Mouse (Mus musculus): Measurements from ENCODE around the gene Cd47. TPM values are rescaled to one million over a fixed set of nuclear protein-coding genes. Genes with fewer than 3 reads are reported as not detected.

The Cd47 gene
- polyA plus RNA-seq, 1 experiment from 2014 or later = 286 TPM

DNA sequence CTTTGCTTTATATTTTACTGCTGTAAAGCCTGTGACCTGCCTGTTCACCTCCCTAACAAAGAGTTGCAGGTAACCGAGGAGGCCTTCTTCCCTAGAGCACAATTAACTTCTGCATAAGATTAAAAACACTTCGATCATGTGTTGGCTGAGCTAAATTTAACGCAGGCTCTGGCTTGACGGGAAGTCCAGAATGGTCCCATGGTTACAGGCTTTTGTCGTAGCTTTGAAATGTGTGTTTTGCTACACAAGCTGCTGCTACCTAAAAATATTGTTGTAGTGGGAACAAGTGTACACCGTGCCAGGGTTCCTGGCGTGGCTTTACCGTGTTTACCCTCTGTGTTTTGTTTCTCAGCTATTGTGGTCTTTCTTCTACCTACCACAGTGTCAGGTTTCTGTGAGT lies 109.2 kb downstream of the Cd47 start:
- H3K9me3 ChIP-seq (ENCODE audit: low read length) = no peaks in the 10 kb centered on the region
- no peak for TF ChIP-seq CTCF (IDR thresholded peaks at IDR 0.05; ENCODE audit: low read depth)
- TF ChIP-seq EP300 (IDR thresholded peaks at IDR 0.05; ENCODE audit: low read depth) = no peak
- H3K9ac ChIP-seq (replicated peaks) = no peak overlapping the region
- no peak overlapping the region for H3K27ac ChIP-seq (ENCODE audit: low read depth)
- WGBS (ENCODE audit: insufficient replicate concordance) = 78% methylated on average over 8 of the region's 8 CpGs
- H3K4me2 ChIP-seq (ENCODE audit: low read depth, low read length) = no peak overlapping the region
- H3K36me3 ChIP-seq (replicated peaks; ENCODE audit: insufficient read depth, low read length) = peaks cover 78% of the 10 kb centered on the region
- no peaks in the 10 kb centered on the region for H3K27me3 ChIP-seq (ENCODE audit: insufficient read depth, low read length)
- peaks cover 11% of the 10 kb centered on the region; the same call in 1 of the 2 replicates for H3K4me1 ChIP-seq (ENCODE audit: insufficient read depth)
- H3K4me3 ChIP-seq (ENCODE audit: low read depth, low read length) = no peak overlapping the region
- ATAC-seq (no peak), DNase-seq (no peak)

DNA sequence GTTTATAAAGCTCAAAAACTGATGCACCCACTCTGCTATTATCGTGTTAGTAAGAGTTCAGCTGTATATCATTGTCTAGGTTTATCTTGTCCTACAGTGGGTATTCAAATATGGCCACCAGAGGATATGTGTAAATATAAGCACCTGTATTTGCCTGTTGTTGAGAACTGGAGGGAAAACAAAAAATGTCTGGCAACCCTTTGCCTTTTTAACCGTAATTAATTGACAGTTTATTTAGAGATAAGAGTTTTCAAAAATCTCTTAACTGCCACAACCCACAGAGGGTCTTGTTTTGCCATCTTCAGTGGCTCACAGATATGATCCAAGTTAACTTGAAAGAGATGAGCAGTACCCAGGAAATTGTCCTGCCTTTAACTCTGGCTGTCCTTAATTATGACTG lies 113.8 kb downstream of the Cd47 start:
- no peaks in the 10 kb centered on the region for H3K9me3 ChIP-seq (ENCODE audit: low read length)
- H3K27me3 ChIP-seq (ENCODE audit: insufficient read depth, low read length) = no peaks in the 10 kb centered on the region
- H3K9ac ChIP-seq (replicated peaks) = no peak overlapping the region
- peaks cover 58% of the 10 kb centered on the region for H3K36me3 ChIP-seq (replicated peaks; ENCODE audit: insufficient read depth, low read length)
- no peak for TF ChIP-seq EP300 (IDR thresholded peaks at IDR 0.05; ENCODE audit: low read depth)
- no peak for TF ChIP-seq CTCF (IDR thresholded peaks at IDR 0.05; ENCODE audit: low read depth)
- DNase-seq (no peak), ATAC-seq (no peak)
- 73% methylated on average over 2 of the region's 2 CpGs for WGBS (ENCODE audit: insufficient replicate concordance)
- H3K4me1 ChIP-seq (ENCODE audit: insufficient read depth) = no peaks in the 10 kb centered on the region
- no peak overlapping the region for H3K27ac ChIP-seq (ENCODE audit: low read depth)
- no peak overlapping the region for H3K4me2 ChIP-seq (ENCODE audit: low read depth, low read length)
- no peak overlapping the region for H3K4me3 ChIP-seq (ENCODE audit: low read depth, low read length)

DNA sequence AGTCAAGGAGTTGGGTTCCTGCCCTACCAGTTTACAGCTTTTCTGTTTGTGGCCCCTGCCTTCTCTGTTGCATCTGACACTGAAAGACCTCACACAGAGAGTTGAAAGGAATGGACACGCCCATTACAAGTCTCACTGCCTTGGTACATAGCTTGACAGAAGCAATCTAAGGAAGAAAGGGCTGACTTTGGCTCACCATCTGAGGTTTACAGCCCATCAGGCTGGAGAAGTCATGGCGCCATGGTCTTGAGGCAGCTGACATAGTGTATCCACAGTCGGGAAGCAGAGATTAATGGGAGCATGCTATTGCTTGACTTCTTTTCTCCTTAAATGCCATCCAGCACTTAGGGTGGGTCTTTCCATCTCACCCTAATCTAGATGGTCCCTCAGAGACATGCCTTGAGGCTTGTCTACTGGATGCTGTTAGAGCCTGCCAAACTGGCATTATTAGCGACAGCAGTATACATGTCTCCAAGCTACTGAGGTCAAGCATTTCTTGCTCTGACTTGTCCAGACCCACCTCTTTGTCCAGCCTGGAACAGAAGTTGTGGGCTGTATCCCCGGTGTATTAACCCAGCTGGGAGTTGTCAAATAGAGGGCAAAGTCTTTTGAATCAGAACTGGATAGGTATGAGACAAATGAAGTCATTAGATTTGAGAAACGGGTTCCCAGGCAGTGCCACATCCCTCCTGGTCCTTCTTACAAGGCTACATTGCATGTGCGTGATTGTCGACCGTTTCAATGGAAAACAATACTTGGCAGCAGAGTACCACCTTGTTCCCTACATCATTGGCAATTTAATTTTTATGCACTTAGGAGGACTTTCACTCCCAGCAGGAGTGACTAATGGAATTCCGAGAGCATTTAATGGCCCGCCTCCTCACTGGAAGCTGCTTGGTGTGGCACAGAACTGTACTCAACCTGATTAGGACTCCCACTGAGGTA lies 115.5 kb downstream of the Cd47 start:
- ATAC-seq (peak; percentile 23; the same call in 1 of the 2 replicates), DNase-seq (no peak)
- Histone ChIP-seq H3K36me3 (replicated peaks; ENCODE audit: insufficient read depth, low read length) (peaks cover 43% of the 10 kb centered on the region), H3K27me3 (ENCODE audit: insufficient read depth, low read length) (no peaks in the 10 kb centered on the region), H3K4me2 (ENCODE audit: low read depth, low read length) (no peak overlapping the region), H3K27ac (ENCODE audit: low read depth) (no peak overlapping the region), H3K4me3 (ENCODE audit: low read depth, low read length) (no peak overlapping the region), H3K9ac (replicated peaks) (no peak overlapping the region), H3K9me3 (ENCODE audit: low read length) (no peaks in the 10 kb centered on the region), H3K4me1 (ENCODE audit: insufficient read depth) (no peaks in the 10 kb centered on the region)
- TF ChIP-seq EP300 (IDR thresholded peaks at IDR 0.05; ENCODE audit: low read depth) (no peak), CTCF (IDR thresholded peaks at IDR 0.05; ENCODE audit: low read depth) (no peak)
- 92% methylated on average over 11 of the region's 11 CpGs for WGBS (ENCODE audit: insufficient replicate concordance)

DNA sequence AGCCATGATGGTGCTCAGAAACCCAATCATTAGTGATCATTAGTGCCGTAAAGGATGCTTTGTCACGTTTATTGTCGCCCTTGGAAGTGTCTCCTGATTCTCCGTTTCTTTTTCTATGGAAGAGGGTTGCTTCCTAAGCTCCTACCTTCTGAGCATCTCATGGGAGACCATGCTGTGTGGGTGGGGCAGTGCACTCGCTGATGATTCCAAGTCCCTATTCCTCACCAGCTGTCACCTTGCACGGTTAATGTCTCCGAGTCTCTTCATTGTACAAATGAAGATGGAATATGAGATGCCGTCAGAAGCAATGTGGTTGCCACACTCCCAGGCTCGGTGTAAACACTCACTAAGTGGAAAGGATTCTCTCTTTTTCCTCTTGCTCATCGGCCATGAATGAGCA lies 119.9 kb downstream of the Cd47 start:
- TF ChIP-seq EP300 (IDR thresholded peaks at IDR 0.05; ENCODE audit: low read depth) (no peak), CTCF (IDR thresholded peaks at IDR 0.05; ENCODE audit: low read depth) (no peak)
- whole genome bisulfite sequencing (ENCODE audit: insufficient replicate concordance) = 92% methylated on average over 10 of the region's 10 CpGs
- H3K27me3 ChIP-seq (ENCODE audit: insufficient read depth, low read length) = no peaks in the 10 kb centered on the region

DNA sequence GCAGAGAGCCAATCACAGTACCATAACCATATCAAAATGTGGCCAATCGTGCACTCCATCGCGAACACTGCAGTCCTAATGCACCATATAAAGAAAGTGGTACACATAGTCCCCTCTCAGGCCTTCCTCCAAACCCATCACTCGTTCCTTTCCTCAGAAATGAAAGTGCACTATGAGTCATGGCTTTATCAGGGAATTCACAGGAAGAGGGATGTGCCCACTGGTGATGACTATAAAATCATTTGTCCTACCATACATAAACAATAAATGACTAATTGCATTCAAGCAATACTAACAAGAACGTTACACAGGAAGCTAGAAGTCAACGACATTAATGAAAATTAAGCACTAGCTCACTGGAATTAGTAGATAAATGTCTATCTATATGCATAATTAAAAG lies 121.3 kb downstream of the Cd47 start:
- H3K36me3 ChIP-seq (replicated peaks; ENCODE audit: insufficient read depth, low read length) = no peaks in the 10 kb centered on the region; the same call in 1 of the 2 replicates
- H3K27ac ChIP-seq (ENCODE audit: low read depth) = no peak overlapping the region
- TF ChIP-seq EP300 (IDR thresholded peaks at IDR 0.05; ENCODE audit: low read depth) (no peak), CTCF (IDR thresholded peaks at IDR 0.05; ENCODE audit: low read depth) (no peak)
- no peaks in the 10 kb centered on the region for H3K27me3 ChIP-seq (ENCODE audit: insufficient read depth, low read length)
- 0 out of 2 replicates have a peak, but pooled peaks cover under 1% of the 10 kb centered on the region for H3K4me1 ChIP-seq (ENCODE audit: insufficient read depth)
- no peaks in the 10 kb centered on the region for H3K9me3 ChIP-seq (ENCODE audit: low read length)
- no peak overlapping the region for H3K4me2 ChIP-seq (ENCODE audit: low read depth, low read length)
- DNase-seq (no peak), ATAC-seq (no peak)
- no peak overlapping the region for H3K4me3 ChIP-seq (ENCODE audit: low read depth, low read length)
- H3K9ac ChIP-seq (replicated peaks) = no peak overlapping the region
- WGBS (ENCODE audit: insufficient replicate concordance) = 78% methylated on average over 6 of the region's 6 CpGs

More for the DNA sequence above, 119.9 kb downstream of the Cd47 start:
- Histone ChIP-seq H3K36me3 (replicated peaks; ENCODE audit: insufficient read depth, low read length) (peaks cover 14% of the 10 kb centered on the region; the same call in 1 of the 2 replicates), H3K9me3 (ENCODE audit: low read length) (no peaks in the 10 kb centered on the region), H3K4me2 (ENCODE audit: low read depth, low read length) (no peak overlapping the region), H3K4me1 (ENCODE audit: insufficient read depth) (no peaks in the 10 kb centered on the region), H3K9ac (replicated peaks) (no peak overlapping the region), H3K27ac (ENCODE audit: low read depth) (no peak overlapping the region), H3K4me3 (ENCODE audit: low read depth, low read length) (no peak overlapping the region)
- ATAC-seq (no peak), DNase-seq (no peak)

DNA sequence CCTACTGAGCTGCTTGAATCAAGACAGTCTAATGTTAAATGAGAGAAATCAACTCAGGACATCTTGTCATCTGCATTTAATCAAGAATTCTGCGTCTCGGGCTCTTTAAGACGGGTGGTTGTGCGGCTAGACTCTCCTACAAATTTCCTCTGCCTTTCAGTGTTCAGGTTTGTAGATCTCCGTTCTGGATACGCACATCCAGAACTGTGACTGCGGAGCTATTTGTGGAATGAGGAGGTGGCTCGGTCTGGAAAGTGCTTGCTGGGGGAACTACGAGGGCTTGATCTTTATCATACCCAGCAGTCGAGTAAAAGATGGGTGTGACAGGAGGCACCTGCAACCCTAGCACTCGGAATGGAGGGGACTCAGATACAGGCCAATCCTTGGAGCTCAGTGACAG lies 121.8 kb downstream of the Cd47 start:
- no peak for ATAC-seq

More for the DNA sequence above, 121.8 kb downstream of the Cd47 start:
- Histone ChIP-seq H3K4me3 (ENCODE audit: low read depth, low read length) (no peak overlapping the region), H3K27ac (ENCODE audit: low read depth) (no peak overlapping the region), H3K9me3 (ENCODE audit: low read length) (no peaks in the 10 kb centered on the region), H3K4me1 (ENCODE audit: insufficient read depth) (0 out of 2 replicates have a peak, but pooled peaks cover 2% of the 10 kb centered on the region), H3K36me3 (replicated peaks; ENCODE audit: insufficient read depth, low read length) (no peaks in the 10 kb centered on the region), H3K9ac (replicated peaks) (no peak overlapping the region), H3K4me2 (ENCODE audit: low read depth, low read length) (no peak overlapping the region), H3K27me3 (ENCODE audit: insufficient read depth, low read length) (no peaks in the 10 kb centered on the region)
- 73% methylated on average over 11 of the region's 11 CpGs for WGBS (ENCODE audit: insufficient replicate concordance)
- TF ChIP-seq CTCF (IDR thresholded peaks at IDR 0.05; ENCODE audit: low read depth) (no peak), EP300 (IDR thresholded peaks at IDR 0.05; ENCODE audit: low read depth) (no peak)
- DNase-seq = no peak

Measured in liver, postnatal 0 days (tissue).